Mouse (Mus musculus) lung, postnatal 0 days (tissue): ENCODE measurements around the gene Dct. TPM values are rescaled to one million over a fixed set of nuclear protein-coding genes. Genes with fewer than 3 reads are reported as not detected.
A peak's percentile ranks its signal among the peaks of the same experiment; 100 is the strongest.

Experiments
- ATAC-seq: fragments of 200-750 bp; cut with Nextera tagmentation; 2 replicates; pipeline ENCODE4 v1.8.0; 2017; ENCODE audit warnings: moderate library complexity
- DNase-seq: peaks from one replicate; pipeline ENCODE4 v3.0.0-alpha.2; 2016; ENCODE audit warnings: low spot score
- H3K27ac ChIP-seq: fragments of 300-500 bp; sonication (generic); 2 replicates; pipeline ENCODE4 v1.5.1; 2014; ENCODE audit warnings: antibody characterized with exemption, mild to moderate bottlenecking, low read length, mixed read lengths
- H3K27me3 ChIP-seq: fragments of 300-500 bp; sonication (generic); replicated peaks from 2 replicates; pipeline ENCODE4 v1.6.1; 2014; ENCODE audit warnings: low read length, mixed read lengths; ENCODE audit not compliant: insufficient read depth
- H3K36me3 ChIP-seq: fragments of 300-500 bp; sonication (generic); 2 replicates; pipeline ENCODE4 v1.6.1; 2014; ENCODE audit warnings: low read length, mixed read lengths; ENCODE audit not compliant: insufficient read depth
- H3K4me1 ChIP-seq: fragments of 300-500 bp; sonication (generic); 2 replicates; pipeline ENCODE4 v1.6.1; 2014; ENCODE audit warnings: antibody characterized with exemption, low read depth, low read length, mixed read lengths; ENCODE audit not compliant: insufficient read depth
- H3K4me2 ChIP-seq: fragments of 300-500 bp; sonication (generic); replicated peaks from 2 replicates; pipeline ENCODE4 v1.6.1; 2014; ENCODE audit warnings: low read depth, mild to moderate bottlenecking, low read length, moderate library complexity, mixed read lengths
- H3K4me3 ChIP-seq: fragments of 300-500 bp; sonication (generic); 2 replicates; pipeline ENCODE4 v1.5.1; 2014; ENCODE audit warnings: low read depth, low read length
- H3K9ac ChIP-seq: fragments of 300-500 bp; sonication (generic); replicated peaks from 2 replicates; pipeline ENCODE4 v1.6.1; 2014; ENCODE audit warnings: low read depth, mild to moderate bottlenecking
- H3K9me3 ChIP-seq: fragments of 300-500 bp; sonication (generic); 2 replicates; pipeline ENCODE4 v1.6.1; 2016; ENCODE audit warnings: low read length, mixed read lengths
- CTCF ChIP-seq: IDR thresholded peaks from 2 replicates; pipeline ENCODE4 v1.5.1; 2016; ENCODE audit warnings: antibody characterized with exemption, mild to moderate bottlenecking
- EP300 ChIP-seq: IDR thresholded peaks from 2 replicates; pipeline ENCODE4 v1.6.1; 2016; ENCODE audit warnings: antibody characterized with exemption, mild to moderate bottlenecking, control low read depth
- WGBS: fragments of 180-500 bp; shearing (Covaris S2); extraction: QIAGEN DNeasy Blood & Tissue Kit; methylation state at CpG from one replicate; pipeline ENCODE4 v1.1.7; 2014; 5-methylcytosine and 5-hydroxymethylcytosine counted together
- polyA plus RNA-seq: library from polyadenylated mRNA; unstranded; fragments of >200 nt; fragmentation: Nextera tagmentation; extraction: Ambion mirVana; gene quantifications from 2 replicates; pipeline ENCODE4 v1.2.1, GENCODE M21; 2015

Gene Dct
- polyA plus RNA-seq, 1 experiment from 2014 or later, result 0.39 TPM

DNA sequence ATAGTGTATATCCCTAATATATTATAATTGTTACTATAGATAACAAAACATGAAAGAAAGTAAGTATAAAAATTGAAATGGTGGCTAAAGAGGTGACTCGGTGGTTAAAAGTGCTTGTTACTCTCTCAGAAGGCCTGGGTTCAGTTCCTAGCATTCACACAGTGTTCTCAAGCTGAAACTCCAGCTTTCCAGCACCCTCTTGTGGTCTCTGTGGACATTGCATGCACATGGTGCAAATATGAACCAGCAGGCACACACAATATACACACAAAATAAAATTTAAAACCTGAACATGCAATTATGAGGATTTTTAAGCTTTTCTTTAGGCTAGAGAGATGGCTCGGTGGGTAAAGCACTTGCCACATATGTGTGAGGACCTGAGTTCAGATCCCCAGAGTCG is 24.5 kb downstream of the Dct start:
- peak; percentile 50 for TF ChIP-seq CTCF
- no peak for TF ChIP-seq EP300
- 95% methylated on average over 3 of the region's 3 CpGs for WGBS
- Histone ChIP-seq H3K4me1 (no peaks in the 10 kb centered on the region), H3K27ac (no peak overlapping the region), H3K4me2 (no peak overlapping the region), H3K9me3 (no peaks in the 10 kb centered on the region), H3K9ac (no peak overlapping the region), H3K36me3 (no peaks in the 10 kb centered on the region), H3K27me3 (no peaks in the 10 kb centered on the region), H3K4me3 (no peak overlapping the region)
- DNase-seq (no peak), ATAC-seq (no peak)

DNA sequence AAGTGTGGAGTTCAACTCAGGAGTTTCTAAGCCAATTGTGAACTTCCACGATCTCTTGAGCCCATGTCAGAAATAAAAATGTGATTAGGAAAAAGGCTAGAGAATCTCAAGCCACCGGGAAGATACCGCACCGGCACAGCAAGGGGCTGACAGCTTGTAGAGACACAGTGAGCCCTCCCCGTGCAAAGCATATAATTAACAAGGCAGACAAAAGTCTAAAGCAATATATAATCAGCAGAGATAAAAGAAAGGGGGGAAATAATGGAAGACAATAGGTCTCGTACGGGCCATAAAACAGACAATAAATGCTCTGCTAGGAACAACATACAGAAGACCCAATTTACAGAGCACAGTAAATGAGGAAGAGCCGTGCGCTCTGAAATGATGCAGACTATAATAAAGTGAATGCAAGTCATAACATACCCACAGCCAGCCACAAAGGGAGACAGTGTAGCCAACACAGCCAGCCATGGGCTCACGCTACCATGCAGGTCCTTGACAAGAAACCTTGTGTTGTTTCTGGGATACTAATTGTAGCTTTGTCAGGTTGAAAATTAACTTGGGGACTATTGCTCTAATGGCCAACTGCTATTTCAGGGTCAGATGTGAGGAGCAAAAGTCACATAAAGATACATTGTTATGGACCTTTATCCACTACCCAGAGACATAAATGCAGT is 30.0 kb downstream of the Dct start:
- no peaks in the 10 kb centered on the region for H3K36me3 ChIP-seq
- no peaks in the 10 kb centered on the region for H3K9me3 ChIP-seq
- H3K9ac ChIP-seq, result no peak overlapping the region
- no peak overlapping the region for H3K4me3 ChIP-seq
- TF ChIP-seq EP300, result no peak
- TF ChIP-seq CTCF, result no peak
- no peaks in the 10 kb centered on the region for H3K27me3 ChIP-seq
- DNase-seq (no peak), ATAC-seq (no peak)
- no peaks in the 10 kb centered on the region for H3K4me1 ChIP-seq
- no peak overlapping the region for H3K4me2 ChIP-seq
- no peak overlapping the region for H3K27ac ChIP-seq
- 86% methylated on average over 10 of the region's 10 CpGs for WGBS

DNA sequence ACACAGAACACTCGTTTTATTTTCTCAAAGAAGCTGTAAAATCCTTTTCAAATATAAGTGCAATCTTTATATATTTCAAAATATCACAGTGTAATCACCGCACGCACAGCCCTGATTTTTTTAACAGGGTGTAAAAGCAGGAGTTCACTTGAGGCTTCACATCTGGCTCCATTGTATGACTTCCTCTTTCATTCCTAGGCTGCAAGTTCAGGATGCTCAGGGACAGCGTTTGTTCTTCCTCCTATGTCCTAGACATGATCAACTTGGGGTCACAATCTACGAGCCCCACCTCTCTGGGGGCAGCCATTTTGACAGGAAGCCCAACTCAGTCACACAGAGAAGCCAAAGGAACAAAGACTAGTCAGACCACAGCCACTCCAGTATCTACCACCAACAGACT is 32.7 kb downstream of the Dct start:
- TF ChIP-seq EP300, result no peak
- Histone ChIP-seq H3K4me1 (no peaks in the 10 kb centered on the region), H3K4me3 (no peak overlapping the region), H3K9me3 (no peaks in the 10 kb centered on the region), H3K27me3 (no peaks in the 10 kb centered on the region), H3K36me3 (no peaks in the 10 kb centered on the region), H3K4me2 (no peak overlapping the region), H3K27ac (no peak overlapping the region), H3K9ac (no peak overlapping the region)
- ATAC-seq (no peak), DNase-seq (no peak)
- WGBS, result 60% methylated on average over 5 of the region's 5 CpGs

GRCm38 (mm10) chr14:118013237-118013636 is 38.8 kb downstream of the Dct start:
- TF ChIP-seq EP300 (no peak), CTCF (no peak)
- no peaks in the 10 kb centered on the region for H3K36me3 ChIP-seq
- H3K4me3 ChIP-seq, result no peak overlapping the region
- H3K27ac ChIP-seq, result no peak overlapping the region
- H3K9ac ChIP-seq, result no peak overlapping the region
- no peaks in the 10 kb centered on the region for H3K27me3 ChIP-seq
- ATAC-seq (no peak), DNase-seq (no peak)
- no peaks in the 10 kb centered on the region for H3K9me3 ChIP-seq
- no peaks in the 10 kb centered on the region for H3K4me1 ChIP-seq
- WGBS, result 71% methylated on average over 8 of the region's 8 CpGs
- no peak overlapping the region for H3K4me2 ChIP-seq

DNA sequence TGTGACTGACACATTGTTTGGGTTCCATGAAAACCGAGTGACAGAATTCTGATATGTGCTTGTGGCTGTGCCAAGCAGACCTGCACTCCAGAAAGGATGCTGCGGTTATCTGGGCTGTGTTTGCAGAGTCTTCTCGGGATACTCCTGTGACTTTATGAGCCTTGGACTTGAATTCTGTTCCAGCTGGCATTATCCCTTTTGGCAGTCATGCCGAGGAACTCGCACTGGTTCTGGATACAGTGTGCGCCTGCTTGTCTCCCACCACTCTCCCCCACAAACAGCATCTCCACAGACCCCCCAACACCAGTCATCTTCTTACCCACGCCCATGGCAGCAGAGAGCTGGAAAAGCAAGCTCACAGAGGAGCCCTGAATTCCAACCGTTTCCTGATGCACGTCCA is 42.5 kb downstream of the Dct start:
- H3K4me3 ChIP-seq, result no peak overlapping the region
- DNase-seq (no peak), ATAC-seq (no peak)
- no peaks in the 10 kb centered on the region for H3K4me1 ChIP-seq
- H3K27me3 ChIP-seq, result no peaks in the 10 kb centered on the region
- no peak overlapping the region for H3K4me2 ChIP-seq
- TF ChIP-seq EP300, result no peak
- no peak for TF ChIP-seq CTCF
- no peak overlapping the region for H3K27ac ChIP-seq
- WGBS, result 63% methylated on average over 9 of the region's 9 CpGs
- no peaks in the 10 kb centered on the region for H3K9me3 ChIP-seq
- no peaks in the 10 kb centered on the region for H3K36me3 ChIP-seq
- no peak overlapping the region for H3K9ac ChIP-seq

GRCm38 (mm10) chr14:118005697-118006096 is 46.3 kb downstream of the Dct start:
- H3K4me2 ChIP-seq, result no peak overlapping the region
- no peaks in the 10 kb centered on the region for H3K27me3 ChIP-seq
- H3K36me3 ChIP-seq, result no peaks in the 10 kb centered on the region
- 10% methylated on average over 5 of the region's 5 CpGs for WGBS
- H3K9ac ChIP-seq, result no peak overlapping the region
- H3K9me3 ChIP-seq, result no peaks in the 10 kb centered on the region
- H3K4me3 ChIP-seq, result no peak overlapping the region
- H3K4me1 ChIP-seq, result peaks cover 7% of the 10 kb centered on the region; the same call in 1 of the 2 replicates
- peak; percentile 85 for TF ChIP-seq CTCF
- TF ChIP-seq EP300, result no peak
- no peak overlapping the region for H3K27ac ChIP-seq
- DNase-seq (peak; percentile 82), ATAC-seq (peak; percentile 29; the same call in 1 of the 2 replicates)

DNA sequence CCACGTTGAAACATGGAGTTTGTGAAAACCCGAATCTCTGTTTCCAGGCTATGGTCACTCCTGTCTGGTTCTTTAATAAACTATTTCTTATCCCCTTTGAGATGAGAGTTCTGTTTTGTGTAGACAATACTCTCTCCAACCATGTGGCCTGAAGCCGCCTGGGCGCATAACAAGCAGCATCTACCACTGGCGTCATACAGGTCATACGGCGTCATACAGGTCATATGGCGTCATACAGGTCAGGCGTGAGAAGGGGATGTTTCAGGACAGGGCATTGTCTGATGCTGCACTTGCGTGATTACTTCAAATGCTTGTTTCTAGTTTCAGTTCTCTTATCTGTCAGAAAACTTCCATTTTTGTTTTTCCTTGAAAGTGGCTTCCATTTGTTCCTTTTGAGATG is 47.6 kb downstream of the Dct start:
- TF ChIP-seq CTCF, result no peak
- no peak for TF ChIP-seq EP300
- Histone ChIP-seq H3K4me2 (no peak overlapping the region), H3K27ac (no peak overlapping the region), H3K27me3 (no peaks in the 10 kb centered on the region), H3K4me3 (no peak overlapping the region), H3K36me3 (no peaks in the 10 kb centered on the region), H3K9ac (no peak overlapping the region), H3K4me1 (peaks cover 7% of the 10 kb centered on the region; the same call in 1 of the 2 replicates), H3K9me3 (no peaks in the 10 kb centered on the region)
- 87% methylated on average over 10 of the region's 10 CpGs for WGBS
- DNase-seq, result no peak
- ATAC-seq, result no peak
